Comparison of ENCODE assay signal across 16 mouse cellular contexts in genomic region chr4:126090101-126090847, GRCm38 (mm10). TPM values are rescaled to one million over a fixed set of nuclear protein-coding genes. Genes with fewer than 3 reads are reported as not detected.
DNase-seq lines count a peak whose midpoint lies in the region; ATAC-seq lines count a peak whose summit lies in the region.
"Had no signal": no experiment of that assay in that cellular context is flagged by ENCODE, and none has a peak within 500 bp of the region (broad histone marks: within the 10 kb centered on the region; RNA-seq: fewer than 3 reads in every experiment).

No protein-coding gene starts in this region.

- no peak for ATAC-seq in heart, embryonic 16.5 days (replicated peaks; ENCODE audit: extremely low read depth, insufficient read depth, low FRiP score)
- ATAC-seq in midbrain, embryonic 11.5 days (ENCODE audit: low FRiP score): no peak
- ATAC-seq in midbrain, embryonic 14.5 days (ENCODE audit: low FRiP score, low TSS enrichment): no peak
- ATAC-seq in liver, embryonic 16.5 days (ENCODE audit: low read depth): peak; percentile 50
- ATAC-seq: forebrain, embryonic 15.5 days; midbrain, embryonic 15.5 days had no signal

- WGBS in heart, embryonic 16.5 days: 66% methylated on average over 7 of the region's 7 CpGs
- 91% methylated on average over 7 of the region's 7 CpGs for WGBS in midbrain, embryonic 11.5 days
- WGBS in midbrain, embryonic 14.5 days: 84% methylated on average over 7 of the region's 7 CpGs
- WGBS in liver, embryonic 16.5 days (ENCODE audit: insufficient replicate concordance): 33% methylated on average over 7 of the region's 7 CpGs

- no peaks in the 10 kb centered on the region for H3K27me3 ChIP-seq in heart, embryonic 16.5 days (ENCODE audit: control insufficient read depth, insufficient read depth, low read length)
- no peaks in the 10 kb centered on the region for H3K27me3 ChIP-seq in midbrain, embryonic 11.5 days (ENCODE audit: control insufficient read depth, insufficient read depth, low read length)
- H3K27me3 ChIP-seq in midbrain, embryonic 14.5 days (ENCODE audit: control insufficient read depth, insufficient read depth, low read length): no peaks in the 10 kb centered on the region
- no peaks in the 10 kb centered on the region for H3K27me3 ChIP-seq in liver, embryonic 16.5 days (ENCODE audit: control insufficient read depth, insufficient read depth, low read depth, low read length)
- H3K27me3 ChIP-seq: forebrain, embryonic 15.5 days; heart, embryonic 12.5 days; hindbrain, embryonic 15.5 days; midbrain, embryonic 15.5 days had no signal

- H3K4me3 ChIP-seq in heart, embryonic 16.5 days (ENCODE audit: low read length): no peak overlapping the region
- H3K4me3 ChIP-seq in midbrain, embryonic 11.5 days (ENCODE audit: low read depth, low read length): no peak overlapping the region
- H3K4me3 ChIP-seq in midbrain, embryonic 14.5 days (replicated peaks; ENCODE audit: low read depth, low read length): no peak overlapping the region
- no peak overlapping the region for H3K4me3 ChIP-seq in liver, embryonic 16.5 days (ENCODE audit: low read depth, low read length)
- H3K4me3 ChIP-seq: forebrain, embryonic 15.5 days; heart, embryonic 12.5 days; hindbrain, embryonic 15.5 days; midbrain, embryonic 15.5 days had no signal

- DNase-seq in heart, postnatal 10 days: no peak
- DNase-seq in midbrain, embryonic 11.5 days (ENCODE audit: low spot score, missing footprints): peak; percentile 65
- no peak for DNase-seq in midbrain, embryonic 14.5 days
- DNase-seq in thymus, postnatal 4 days: peak; percentile 62
- DNase-seq in Muller cell, postnatal 12 days (ENCODE audit: inconsistent ontology term): no peak
- no peak for DNase-seq in gastrocnemius, adult 18-20 months (ENCODE audit: low spot score)
- DNase-seq: cerebellum, adult 11 months; gastrocnemius, postnatal 25 days; layer of hippocampus, adult 9-11 months; lung, postnatal 14 days had no signal

- H3K9me3 ChIP-seq in heart, embryonic 16.5 days (replicated peaks; ENCODE audit: control insufficient read depth, low read length): no peaks in the 10 kb centered on the region
- H3K9me3 ChIP-seq in midbrain, embryonic 11.5 days (ENCODE audit: control insufficient read depth, low read length): no peaks in the 10 kb centered on the region
- H3K9me3 ChIP-seq in midbrain, embryonic 14.5 days (ENCODE audit: control insufficient read depth, low read length): no peaks in the 10 kb centered on the region
- H3K9me3 ChIP-seq in liver, embryonic 16.5 days (replicated peaks; ENCODE audit: control insufficient read depth, low read length): no peaks in the 10 kb centered on the region
- H3K9me3 ChIP-seq: forebrain, embryonic 15.5 days; heart, embryonic 12.5 days; hindbrain, embryonic 15.5 days; midbrain, embryonic 15.5 days had no signal

- no peak overlapping the region for H3K4me2 ChIP-seq in heart, embryonic 16.5 days (ENCODE audit: low read depth, low read length)
- no peak overlapping the region for H3K4me2 ChIP-seq in midbrain, embryonic 11.5 days
- H3K4me2 ChIP-seq in midbrain, embryonic 14.5 days (ENCODE audit: low read length): no peak overlapping the region
- no peak overlapping the region for H3K4me2 ChIP-seq in liver, embryonic 16.5 days (ENCODE audit: low read depth, low read length)
- H3K4me2 ChIP-seq: forebrain, embryonic 15.5 days; heart, embryonic 12.5 days; hindbrain, embryonic 15.5 days; midbrain, embryonic 15.5 days had no signal

- no peaks in the 10 kb centered on the region for H3K36me3 ChIP-seq in heart, embryonic 16.5 days (ENCODE audit: control insufficient read depth, insufficient read depth)
- H3K36me3 ChIP-seq in midbrain, embryonic 11.5 days (ENCODE audit: control insufficient read depth, insufficient read depth, low read length): no peaks in the 10 kb centered on the region
- peaks cover 18% of the 10 kb centered on the region; the same call in 1 of the 2 replicates for H3K36me3 ChIP-seq in midbrain, embryonic 14.5 days (ENCODE audit: control insufficient read depth, insufficient read depth, low read length)
- H3K36me3 ChIP-seq in liver, embryonic 16.5 days (ENCODE audit: control insufficient read depth, insufficient read depth): no peaks in the 10 kb centered on the region
- H3K36me3 ChIP-seq: forebrain, embryonic 15.5 days; heart, embryonic 12.5 days had no signal

- no peaks in the 10 kb centered on the region for H3K4me1 ChIP-seq in heart, embryonic 16.5 days (ENCODE audit: control insufficient read depth, insufficient read depth, low read length)
- H3K4me1 ChIP-seq in midbrain, embryonic 11.5 days (ENCODE audit: control insufficient read depth, insufficient read depth, low read length): no peaks in the 10 kb centered on the region
- H3K4me1 ChIP-seq in midbrain, embryonic 14.5 days (ENCODE audit: control insufficient read depth, insufficient read depth, low read length): no peaks in the 10 kb centered on the region
- peaks cover 4% of the 10 kb centered on the region for H3K4me1 ChIP-seq in liver, embryonic 16.5 days (ENCODE audit: control insufficient read depth, low read depth, low read length)
- H3K4me1 ChIP-seq: forebrain, embryonic 15.5 days; hindbrain, embryonic 15.5 days; midbrain, embryonic 15.5 days had no signal

- intact Hi-C loops in heart, postnatal 10 days (cut with DNase I): no loop called here

- peak overlapping the region; percentile 15; the same call in 1 of the 2 replicates for H3K27ac ChIP-seq in heart, embryonic 16.5 days (ENCODE audit: low read length)
- no peak overlapping the region for H3K27ac ChIP-seq in midbrain, embryonic 11.5 days (ENCODE audit: low read depth, low read length)
- no peak overlapping the region for H3K27ac ChIP-seq in midbrain, embryonic 14.5 days (replicated peaks; ENCODE audit: low read depth, low read length)
- no peak overlapping the region for H3K27ac ChIP-seq in liver, embryonic 16.5 days (ENCODE audit: low read length)
- H3K27ac ChIP-seq: forebrain, embryonic 15.5 days; hindbrain, embryonic 15.5 days; midbrain, embryonic 15.5 days had no signal

- no peak overlapping the region for H3K9ac ChIP-seq in heart, embryonic 16.5 days (ENCODE audit: low read length)
- no peak overlapping the region for H3K9ac ChIP-seq in midbrain, embryonic 11.5 days (ENCODE audit: low read length)
- H3K9ac ChIP-seq in midbrain, embryonic 14.5 days (replicated peaks; ENCODE audit: low read length): no peak overlapping the region
- no peak overlapping the region for H3K9ac ChIP-seq in liver, embryonic 16.5 days (ENCODE audit: low read depth, low read length)
- H3K9ac ChIP-seq: forebrain, embryonic 15.5 days; heart, embryonic 12.5 days; hindbrain, embryonic 15.5 days; midbrain, embryonic 15.5 days had no signal

RNA-seq across cellular contexts. Expression of gene Lsm10, which starts 6.1 kb away (rescaled TPM):
- polyA plus RNA-seq in heart, embryonic 16.5 days (2015; fragmentation: Nextera tagmentation; extraction: Ambion mirVana): 41.7 and 47.2 TPM in 2 replicates
- total RNA-seq in heart, postnatal 10 days (2021): 10 to 100 TPM; 11.0 to 14.3 TPM
- 40.8 and 45.7 TPM in 2 replicates for polyA plus RNA-seq in midbrain, embryonic 11.5 days (2014; fragmentation: Nextera tagmentation; extraction: Ambion mirVana)
- 47.8 and 51.2 TPM in 2 replicates for polyA plus RNA-seq in midbrain, embryonic 14.5 days (2014; fragmentation: Nextera tagmentation; extraction: Ambion mirVana)
- 23.3 and 25.3 TPM in 2 replicates for polyA plus RNA-seq in liver, embryonic 16.5 days (2015; fragmentation: Nextera tagmentation; extraction: Ambion mirVana)
- 10 to 100 TPM in 1 of 2 experiments, 1 to 10 TPM in 1; 7.4 to 10.8 TPM for total RNA-seq in gastrocnemius, adult 18-20 months (2021)

RNA-seq across cellular contexts. Expression of gene Stk40, which starts 13.5 kb away (rescaled TPM):
- polyA plus RNA-seq in heart, embryonic 16.5 days (2015; fragmentation: Nextera tagmentation; extraction: Ambion mirVana): 24.5 and 26.6 TPM in 2 replicates
- total RNA-seq in heart, postnatal 10 days (2021): 10 to 100 TPM; 22.8 to 32.7 TPM
- 20.8 and 25.4 TPM in 2 replicates for polyA plus RNA-seq in midbrain, embryonic 11.5 days (2014; fragmentation: Nextera tagmentation; extraction: Ambion mirVana)
- 21.1 and 29.4 TPM in 2 replicates for polyA plus RNA-seq in midbrain, embryonic 14.5 days (2014; fragmentation: Nextera tagmentation; extraction: Ambion mirVana)
- 12.7 and 12.9 TPM in 2 replicates for polyA plus RNA-seq in liver, embryonic 16.5 days (2015; fragmentation: Nextera tagmentation; extraction: Ambion mirVana)
- total RNA-seq in gastrocnemius, adult 18-20 months (2021): 100 to 1,000 TPM; 113 to 127 TPM

RNA-seq across cellular contexts. Expression of gene Oscp1, which starts 31.9 kb away (rescaled TPM):
- polyA plus RNA-seq in heart, embryonic 16.5 days (2015; fragmentation: Nextera tagmentation; extraction: Ambion mirVana): 7.4 and 8.3 TPM in 2 replicates
- total RNA-seq in heart, postnatal 10 days (2021): 1 to 10 TPM; 3.5 to 4.1 TPM
- polyA plus RNA-seq in midbrain, embryonic 11.5 days (2014; fragmentation: Nextera tagmentation; extraction: Ambion mirVana): 22.5 and 25.9 TPM in 2 replicates
- polyA plus RNA-seq in midbrain, embryonic 14.5 days (2014; fragmentation: Nextera tagmentation; extraction: Ambion mirVana): 34.0 and 42.7 TPM in 2 replicates
- 1.4 TPM in 2 replicates for polyA plus RNA-seq in liver, embryonic 16.5 days (2015; fragmentation: Nextera tagmentation; extraction: Ambion mirVana)
- total RNA-seq in gastrocnemius, adult 18-20 months (2021): 1 to 10 TPM; 3.1 TPM

RNA-seq across cellular contexts. Expression of gene Mrps15, which starts 43.5 kb away (rescaled TPM):
- 128 and 133 TPM in 2 replicates for polyA plus RNA-seq in heart, embryonic 16.5 days (2015; fragmentation: Nextera tagmentation; extraction: Ambion mirVana)
- total RNA-seq in heart, postnatal 10 days (2021): 10 to 100 TPM; 64.2 to 64.3 TPM
- 140 and 155 TPM in 2 replicates for polyA plus RNA-seq in midbrain, embryonic 11.5 days (2014; fragmentation: Nextera tagmentation; extraction: Ambion mirVana)
- polyA plus RNA-seq in midbrain, embryonic 14.5 days (2014; fragmentation: Nextera tagmentation; extraction: Ambion mirVana): 125 and 139 TPM in 2 replicates
- polyA plus RNA-seq in liver, embryonic 16.5 days (2015; fragmentation: Nextera tagmentation; extraction: Ambion mirVana): 65.7 and 69.9 TPM in 2 replicates
- 10 to 100 TPM; 79.5 to 80.7 TPM for total RNA-seq in gastrocnemius, adult 18-20 months (2021)

RNA-seq across cellular contexts. Expression of gene Eva1b, which starts 57.3 kb away (rescaled TPM):
- 29.5 TPM in 2 replicates for polyA plus RNA-seq in heart, embryonic 16.5 days (2015; fragmentation: Nextera tagmentation; extraction: Ambion mirVana)
- 10 to 100 TPM; 36.3 to 37.0 TPM for total RNA-seq in heart, postnatal 10 days (2021)
- polyA plus RNA-seq in midbrain, embryonic 11.5 days (2014; fragmentation: Nextera tagmentation; extraction: Ambion mirVana): 22.4 and 24.8 TPM in 2 replicates
- 7.8 and 12.3 TPM in 2 replicates for polyA plus RNA-seq in midbrain, embryonic 14.5 days (2014; fragmentation: Nextera tagmentation; extraction: Ambion mirVana)
- 11.6 and 13.0 TPM in 2 replicates for polyA plus RNA-seq in liver, embryonic 16.5 days (2015; fragmentation: Nextera tagmentation; extraction: Ambion mirVana)
- 1 to 10 TPM; 2.1 to 3.3 TPM for total RNA-seq in gastrocnemius, adult 18-20 months (2021)

Comparison
In these comparisons a context has a peak if more than half of its experiments do, and no peak if none do; other contexts are left out.
1. DNase-seq: peak in midbrain, embryonic 11.5 days (single experiment) and thymus, postnatal 4 days (single experiment); none in heart, postnatal 10 days (0 of 2), midbrain, embryonic 14.5 days (single experiment), Muller cell, postnatal 12 days (single experiment) and gastrocnemius, adult 18-20 months (single experiment).